Mouse (Mus musculus): ENCODE results near the gene Afg1l. TPM values are rescaled to one million over a fixed set of nuclear protein-coding genes. Genes with fewer than 3 reads are reported as not detected.

The Afg1l gene
- polyA plus RNA-seq, 1 experiment from 2014 or later = 9.2 TPM

- Histone ChIP-seq H3K4me3 (ENCODE audit: low read depth, low read length) (no peak overlapping the region), H3K27ac (ENCODE audit: low read length) (no peak overlapping the region), H3K9me3 (replicated peaks; ENCODE audit: control insufficient read depth, low read length, poor library complexity, severe bottlenecking) (no peaks in the 10 kb centered on the region), H3K36me3 (ENCODE audit: control insufficient read depth, insufficient read depth, low read length) (no peaks in the 10 kb centered on the region), H3K27me3 (ENCODE audit: control insufficient read depth, insufficient read depth, low read depth, low read length) (no peaks in the 10 kb centered on the region), H3K4me2 (ENCODE audit: low read length) (no peak overlapping the region), H3K9ac (ENCODE audit: low read depth, low read length) (no peak overlapping the region), H3K4me1 (ENCODE audit: control insufficient read depth, insufficient read depth, low read length) (no peaks in the 10 kb centered on the region)
- no peak for ATAC-seq
- 38% methylated on average over 1 of the region's 1 CpGs for WGBS
These were observed 12.8 kb upstream of the Afg1l start for GRCm38 (mm10) chr10:42491158-42491557.

DNA sequence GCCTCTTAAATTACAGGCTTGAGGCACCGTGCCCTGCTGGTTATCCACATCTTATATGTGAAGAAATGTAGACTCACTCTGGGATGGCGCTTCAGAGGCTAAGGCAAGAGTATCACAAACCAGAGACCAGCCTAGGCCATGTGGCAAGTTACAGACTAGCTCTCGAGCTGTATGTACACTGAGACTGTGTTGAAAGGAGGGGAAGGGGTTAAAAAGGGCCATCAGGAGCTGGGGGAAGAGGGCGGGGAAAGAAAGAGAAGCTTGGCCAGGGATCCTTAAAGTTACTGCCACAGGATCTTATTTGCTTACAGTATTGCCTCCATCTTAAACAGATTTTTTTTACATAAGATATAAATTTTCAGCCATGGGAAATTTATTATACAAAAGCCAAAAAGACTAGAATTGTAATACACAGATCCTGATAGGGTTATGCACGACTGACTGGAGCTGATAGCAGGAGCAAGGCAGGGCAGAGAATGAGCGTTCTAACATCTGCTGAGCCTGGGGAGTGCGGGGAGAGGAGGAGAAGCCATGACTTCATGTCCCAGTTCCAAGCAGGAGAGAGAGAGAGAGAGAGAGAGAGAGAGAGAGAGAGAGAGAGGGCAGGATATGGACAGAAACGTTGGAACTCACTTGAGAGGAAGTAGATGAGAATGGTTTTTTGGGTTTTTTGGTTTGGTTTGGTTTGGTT, 10.4 kb upstream of the Afg1l start:
- H3K4me3 ChIP-seq (ENCODE audit: low read depth, low read length) = no peak overlapping the region
- no peak for ATAC-seq
- no peak overlapping the region for H3K4me2 ChIP-seq (ENCODE audit: low read length)
- no peaks in the 10 kb centered on the region for H3K36me3 ChIP-seq (ENCODE audit: control insufficient read depth, insufficient read depth, low read length)
- H3K4me1 ChIP-seq (ENCODE audit: control insufficient read depth, insufficient read depth, low read length) = no peaks in the 10 kb centered on the region
- H3K27me3 ChIP-seq (ENCODE audit: control insufficient read depth, insufficient read depth, low read depth, low read length) = no peaks in the 10 kb centered on the region
- whole genome bisulfite sequencing = 37% methylated on average over 8 of the region's 8 CpGs
- no peak overlapping the region for H3K9ac ChIP-seq (ENCODE audit: low read depth, low read length)
- no peak overlapping the region for H3K27ac ChIP-seq (ENCODE audit: low read length)
- no peaks in the 10 kb centered on the region for H3K9me3 ChIP-seq (replicated peaks; ENCODE audit: control insufficient read depth, low read length, poor library complexity, severe bottlenecking)

DNA sequence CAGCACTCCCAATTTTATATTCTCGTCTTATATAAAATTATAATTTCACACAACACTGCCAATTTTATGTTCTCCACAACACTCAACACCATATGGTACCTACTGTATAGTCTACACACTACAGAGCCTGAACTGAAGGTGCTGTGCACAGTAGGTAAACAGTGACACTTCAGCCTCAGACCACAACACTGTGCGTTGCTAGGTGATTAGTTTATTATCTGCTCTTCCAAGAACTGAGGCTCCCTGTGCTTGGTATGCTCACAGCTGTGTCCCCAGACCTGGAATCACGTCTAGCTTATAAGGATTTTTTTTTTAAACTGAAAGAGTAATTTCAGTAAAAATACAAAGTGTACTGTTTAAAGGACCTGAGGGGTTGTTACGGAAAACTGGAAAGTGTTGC, 2.4 kb upstream of the Afg1l start:
- 81% methylated on average over 4 of the region's 4 CpGs for whole genome bisulfite sequencing
- H3K27ac ChIP-seq (ENCODE audit: low read length) = no peak overlapping the region

DNA sequence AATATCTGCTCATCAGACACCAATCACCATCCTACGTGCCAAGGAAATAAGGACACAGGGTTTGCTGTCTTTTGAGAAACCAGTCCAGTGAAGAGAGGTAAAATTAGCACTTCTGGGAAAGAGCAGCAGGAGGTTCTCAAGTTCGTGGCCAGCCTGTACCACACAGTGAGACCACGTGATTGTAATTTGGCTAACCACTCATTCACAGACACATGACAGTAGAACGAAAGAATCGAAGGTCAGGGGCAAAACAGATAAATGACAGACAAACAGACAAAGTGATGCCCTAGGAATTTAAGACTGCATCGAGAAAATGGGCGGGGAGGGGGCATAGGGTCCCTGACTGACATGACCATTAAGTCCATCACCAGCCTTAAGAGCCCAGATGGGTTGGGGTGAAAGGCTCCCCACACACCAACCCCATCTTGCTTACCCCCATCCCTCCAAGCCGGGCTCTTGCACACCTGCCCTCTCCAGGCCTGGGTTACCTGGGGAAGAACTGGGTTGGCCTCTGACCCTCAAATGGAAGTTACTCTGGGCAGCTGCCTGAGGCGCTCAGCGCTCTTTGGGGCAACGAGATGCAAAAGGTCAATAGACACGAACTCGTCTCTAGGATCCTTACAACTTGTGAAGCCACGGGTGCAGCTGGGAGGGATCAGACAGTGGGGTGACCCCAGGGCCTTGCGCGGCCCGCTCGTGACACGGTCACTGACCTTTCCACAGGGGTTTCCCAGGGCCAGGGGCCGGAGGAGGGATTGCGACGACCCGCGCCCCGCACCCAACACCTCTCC, 620 bp downstream of the Afg1l start:
- H3K4me3 ChIP-seq (ENCODE audit: low read depth, low read length) = peak overlapping the region; percentile 74
- no peaks in the 10 kb centered on the region for H3K36me3 ChIP-seq (ENCODE audit: control insufficient read depth, insufficient read depth, low read length)
- ATAC-seq = peak; percentile 71
- 13% methylated on average over 25 of the region's 25 CpGs for WGBS
- no peaks in the 10 kb centered on the region for H3K27me3 ChIP-seq (ENCODE audit: control insufficient read depth, insufficient read depth, low read depth, low read length)
- H3K4me2 ChIP-seq (ENCODE audit: low read length) = peak overlapping the region; percentile 97
- H3K9me3 ChIP-seq (replicated peaks; ENCODE audit: control insufficient read depth, low read length, poor library complexity, severe bottlenecking) = no peaks in the 10 kb centered on the region
- H3K27ac ChIP-seq (ENCODE audit: low read length) = peak overlapping the region; percentile 79
- peaks cover 7% of the 10 kb centered on the region for H3K4me1 ChIP-seq (ENCODE audit: control insufficient read depth, insufficient read depth, low read length)
- H3K9ac ChIP-seq (ENCODE audit: low read depth, low read length) = peak overlapping the region; percentile 85

More for the DNA sequence above, 2.4 kb upstream of the Afg1l start:
- Histone ChIP-seq H3K4me3 (ENCODE audit: low read depth, low read length) (no peak overlapping the region), H3K4me1 (ENCODE audit: control insufficient read depth, insufficient read depth, low read length) (peaks cover 7% of the 10 kb centered on the region), H3K4me2 (ENCODE audit: low read length) (no peak overlapping the region), H3K36me3 (ENCODE audit: control insufficient read depth, insufficient read depth, low read length) (no peaks in the 10 kb centered on the region), H3K27me3 (ENCODE audit: control insufficient read depth, insufficient read depth, low read depth, low read length) (no peaks in the 10 kb centered on the region), H3K9me3 (replicated peaks; ENCODE audit: control insufficient read depth, low read length, poor library complexity, severe bottlenecking) (no peaks in the 10 kb centered on the region), H3K9ac (ENCODE audit: low read depth, low read length) (no peak overlapping the region)
- ATAC-seq = no peak

DNA sequence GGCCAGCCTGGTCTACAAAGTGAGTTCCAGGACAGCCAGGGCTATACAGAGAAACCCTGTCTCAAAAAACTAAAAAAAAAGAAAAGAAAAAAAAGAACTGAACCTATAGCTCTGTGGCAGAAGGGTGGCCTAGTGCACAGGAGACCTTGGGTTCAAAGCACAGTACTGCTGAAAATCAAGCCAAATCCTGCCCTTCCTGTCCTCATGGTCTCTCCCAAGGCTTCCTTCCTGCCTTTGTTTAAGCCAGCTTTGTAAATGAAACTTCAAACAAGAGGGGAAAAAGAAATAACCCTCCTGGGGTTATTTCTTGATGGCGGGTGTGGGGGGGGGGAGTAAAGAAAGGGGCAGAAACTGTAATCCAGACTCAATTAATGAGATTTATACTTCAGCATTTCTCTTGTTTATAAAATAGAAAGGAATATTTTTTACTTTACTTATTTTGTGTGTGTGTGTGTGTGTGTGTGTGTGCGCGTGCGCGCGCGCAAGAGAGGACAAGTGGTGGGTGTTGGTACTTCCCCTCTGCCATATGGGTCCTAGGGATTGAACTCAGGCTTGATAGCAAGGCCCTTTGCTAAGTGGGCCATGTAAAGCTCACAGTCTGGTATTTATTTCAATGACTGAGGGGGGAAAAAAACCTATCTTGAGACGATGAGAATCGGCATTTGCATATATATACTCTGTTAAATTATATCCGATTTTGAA, 1.4 kb downstream of the Afg1l start:
- Histone ChIP-seq H3K27me3 (ENCODE audit: control insufficient read depth, insufficient read depth, low read depth, low read length) (no peaks in the 10 kb centered on the region), H3K4me3 (ENCODE audit: low read depth, low read length) (no peak overlapping the region), H3K9ac (ENCODE audit: low read depth, low read length) (no peak overlapping the region), H3K4me2 (ENCODE audit: low read length) (no peak overlapping the region), H3K27ac (ENCODE audit: low read length) (no peak overlapping the region), H3K9me3 (replicated peaks; ENCODE audit: control insufficient read depth, low read length, poor library complexity, severe bottlenecking) (no peaks in the 10 kb centered on the region), H3K36me3 (ENCODE audit: control insufficient read depth, insufficient read depth, low read length) (no peaks in the 10 kb centered on the region), H3K4me1 (ENCODE audit: control insufficient read depth, insufficient read depth, low read length) (peaks cover 7% of the 10 kb centered on the region)
- no peak for ATAC-seq
- 93% methylated on average over 10 of the region's 10 CpGs for WGBS

GRCm38 (mm10) chr10:42474946-42475514, 3.3 kb downstream of the Afg1l start:
- Histone ChIP-seq H3K27me3 (ENCODE audit: control insufficient read depth, insufficient read depth, low read depth, low read length) (no peaks in the 10 kb centered on the region), H3K9me3 (replicated peaks; ENCODE audit: control insufficient read depth, low read length, poor library complexity, severe bottlenecking) (no peaks in the 10 kb centered on the region), H3K36me3 (ENCODE audit: control insufficient read depth, insufficient read depth, low read length) (no peaks in the 10 kb centered on the region), H3K27ac (ENCODE audit: low read length) (no peak overlapping the region), H3K4me3 (ENCODE audit: low read depth, low read length) (no peak overlapping the region), H3K9ac (ENCODE audit: low read depth, low read length) (no peak overlapping the region), H3K4me2 (ENCODE audit: low read length) (no peak overlapping the region), H3K4me1 (ENCODE audit: control insufficient read depth, insufficient read depth, low read length) (peaks cover 7% of the 10 kb centered on the region)
- ATAC-seq = no peak
- 82% methylated on average over 6 of the region's 6 CpGs for WGBS

- H3K9me3 ChIP-seq (replicated peaks; ENCODE audit: control insufficient read depth, low read length, poor library complexity, severe bottlenecking) = no peaks in the 10 kb centered on the region; the same call in 1 of the 2 replicates
- 81% methylated on average over 14 of the region's 14 CpGs for WGBS
- H3K36me3 ChIP-seq (ENCODE audit: control insufficient read depth, insufficient read depth, low read length) = no peaks in the 10 kb centered on the region
- ATAC-seq = no peak
- no peaks in the 10 kb centered on the region for H3K27me3 ChIP-seq (ENCODE audit: control insufficient read depth, insufficient read depth, low read depth, low read length)
- no peak overlapping the region for H3K9ac ChIP-seq (ENCODE audit: low read depth, low read length)
- no peak overlapping the region for H3K27ac ChIP-seq (ENCODE audit: low read length)
- H3K4me2 ChIP-seq (ENCODE audit: low read length) = no peak overlapping the region
- H3K4me3 ChIP-seq (ENCODE audit: low read depth, low read length) = no peak overlapping the region
- H3K4me1 ChIP-seq (ENCODE audit: control insufficient read depth, insufficient read depth, low read length) = no peaks in the 10 kb centered on the region
These were observed 13.6 kb downstream of the Afg1l start for GRCm38 (mm10) chr10:42464805-42465204.

DNA sequence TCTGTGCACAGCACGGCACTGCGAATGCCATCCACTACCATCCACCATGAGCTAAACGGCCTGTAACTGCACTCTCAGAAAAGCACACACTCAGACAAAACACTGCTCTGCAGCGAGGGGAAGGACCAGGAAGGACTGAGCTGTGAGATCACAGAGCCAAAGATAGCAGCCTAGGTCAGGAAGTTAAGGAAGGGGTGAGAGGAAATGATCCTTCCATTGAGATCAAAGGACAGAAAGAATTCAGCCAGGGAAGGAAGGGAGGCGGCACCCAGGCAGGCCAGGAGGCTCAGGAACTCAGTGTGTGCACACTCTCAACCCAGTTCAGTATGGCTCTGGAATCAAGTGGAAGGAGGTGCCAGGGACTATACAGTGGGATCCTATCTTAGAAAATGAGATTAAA, 14.1 kb downstream of the Afg1l start:
- no peaks in the 10 kb centered on the region for H3K4me1 ChIP-seq (ENCODE audit: control insufficient read depth, insufficient read depth, low read length)
- no peak for ATAC-seq
- H3K9me3 ChIP-seq (replicated peaks; ENCODE audit: control insufficient read depth, low read length, poor library complexity, severe bottlenecking) = peaks cover 6% of the 10 kb centered on the region
- 0 out of 2 replicates have a peak, but pooled peaks cover 2% of the 10 kb centered on the region for H3K36me3 ChIP-seq (ENCODE audit: control insufficient read depth, insufficient read depth, low read length)
- H3K9ac ChIP-seq (ENCODE audit: low read depth, low read length) = no peak overlapping the region
- no peak overlapping the region for H3K4me3 ChIP-seq (ENCODE audit: low read depth, low read length)
- H3K4me2 ChIP-seq (ENCODE audit: low read length) = no peak overlapping the region
- no peaks in the 10 kb centered on the region for H3K27me3 ChIP-seq (ENCODE audit: control insufficient read depth, insufficient read depth, low read depth, low read length)
- WGBS = 53% methylated on average over 5 of the region's 5 CpGs
- H3K27ac ChIP-seq (ENCODE audit: low read length) = no peak overlapping the region
